ENCODE assay signal across 20 mouse cellular contexts in genomic region chr13:117381086-117381595, GRCm38 (mm10).
"Had no signal": no experiment of that assay in that cellular context is flagged by ENCODE, and none has a peak within 500 bp of the region (broad histone marks: within the 10 kb centered on the region; RNA-seq: fewer than 3 reads in every experiment).

No protein-coding gene starts in this region.

- ATAC-seq: liver, postnatal 0 days; midbrain, embryonic 16.5 days had no signal

- H3K27ac ChIP-seq: kidney, postnatal 0 days; layer of hippocampus, adult 2 months; limb, embryonic 15.5 days; liver, embryonic 14.5 days; macrophage; midbrain, embryonic 12.5 days; neural tube, embryonic 13.5 days; stomach, embryonic 15.5 days had no signal

- DNase-seq: kidney, postnatal 25 days; layer of hippocampus, adult 9-11 months; liver, postnatal 0 days; lung, embryonic 14.5 days; lung, postnatal 10 days; retina, postnatal 1 day; right cerebral cortex, postnatal 25 days; spleen, adult 18-20 months; thymus, postnatal 25 days had no signal

- H3K9me3 ChIP-seq: limb, embryonic 15.5 days; midbrain, embryonic 12.5 days; neural tube, embryonic 13.5 days; stomach, embryonic 15.5 days had no signal

- H3K36me3 ChIP-seq: limb, embryonic 15.5 days; midbrain, embryonic 12.5 days; neural tube, embryonic 13.5 days; stomach, embryonic 15.5 days had no signal

- H3K4me3 ChIP-seq: layer of hippocampus, adult 2 months; limb, embryonic 15.5 days; midbrain, embryonic 12.5 days; myocyte; neural tube, embryonic 13.5 days; stomach, embryonic 15.5 days had no signal

- H3K9ac ChIP-seq: limb, embryonic 15.5 days; liver, embryonic 14.5 days; liver, postnatal 0 days; lung, embryonic 14.5 days; midbrain, embryonic 12.5 days; neural tube, embryonic 13.5 days; stomach, embryonic 15.5 days had no signal

- H3K4me2 ChIP-seq: limb, embryonic 15.5 days; liver, embryonic 11.5 days; lung, embryonic 14.5 days; midbrain, embryonic 12.5 days; neural tube, embryonic 13.5 days; stomach, embryonic 15.5 days had no signal

- H3K4me1 ChIP-seq: midbrain, embryonic 12.5 days; stomach, embryonic 15.5 days had no signal

- H3K27me3 ChIP-seq: limb, embryonic 15.5 days; midbrain, embryonic 12.5 days; neural tube, embryonic 13.5 days; stomach, embryonic 15.5 days had no signal
